Mouse (Mus musculus): ENCODE measurements at regions not wholly inside any gene's neighbourhood (a gene's known extent, or its start where the extent isn't known, plus 50 kb on each side); places are given as distances from the start of the nearest gene placed in this dataset.

GRCm38 (mm10) chr3:18929105-18929492 is 699.4 kb downstream of the 1700064H15Rik start:
- ATAC-seq (ENCODE audit: low FRiP score, low read depth) (no peak), DNase-seq (ENCODE audit: low spot score) (no peak)
- Histone ChIP-seq H3K9ac (ENCODE audit: low read depth, low read length, severe bottlenecking) (no peak overlapping the region), H3K4me1 (ENCODE audit: control insufficient read depth, insufficient read depth, low read length) (no peaks in the 10 kb centered on the region), H3K27ac (replicated peaks; ENCODE audit: low read depth, low read length) (no peak overlapping the region), H3K27me3 (ENCODE audit: control insufficient read depth, insufficient read depth, low read length) (no peaks in the 10 kb centered on the region), H3K4me2 (replicated peaks; ENCODE audit: low read depth, low read length, severe bottlenecking) (no peak overlapping the region), H3K4me3 (replicated peaks; ENCODE audit: low read length) (no peak overlapping the region), H3K36me3 (ENCODE audit: control insufficient read depth, insufficient read depth, low read length) (no peaks in the 10 kb centered on the region), H3K9me3 (ENCODE audit: control insufficient read depth, low read length) (no peaks in the 10 kb centered on the region)
- no peak for TF ChIP-seq POLR2A (IDR thresholded peaks at IDR 0.05; ENCODE audit: borderline replicate concordance, extremely low read depth, insufficient read depth, insufficient read length)
- WGBS = 87% methylated on average over 3 of the region's 3 CpGs

GRCm38 (mm10) chr3:18932983-18933726 is 695.3 kb downstream of the 1700064H15Rik start:
- H3K27me3 ChIP-seq (ENCODE audit: control insufficient read depth, insufficient read depth, low read length) = no peaks in the 10 kb centered on the region
- H3K9ac ChIP-seq (ENCODE audit: low read depth, low read length, severe bottlenecking) = no peak overlapping the region
- TF ChIP-seq POLR2A (IDR thresholded peaks at IDR 0.05; ENCODE audit: borderline replicate concordance, extremely low read depth, insufficient read depth, insufficient read length) = no peak
- H3K4me3 ChIP-seq (replicated peaks; ENCODE audit: low read length) = no peak overlapping the region
- no peaks in the 10 kb centered on the region for H3K36me3 ChIP-seq (ENCODE audit: control insufficient read depth, insufficient read depth, low read length)
- H3K4me1 ChIP-seq (ENCODE audit: control insufficient read depth, insufficient read depth, low read length) = no peaks in the 10 kb centered on the region
- H3K9me3 ChIP-seq (ENCODE audit: control insufficient read depth, low read length) = no peaks in the 10 kb centered on the region
- no peak overlapping the region for H3K4me2 ChIP-seq (replicated peaks; ENCODE audit: low read depth, low read length, severe bottlenecking)
- DNase-seq (ENCODE audit: low spot score) (no peak), ATAC-seq (ENCODE audit: low FRiP score, low read depth) (no peak)
- no peak overlapping the region for H3K27ac ChIP-seq (replicated peaks; ENCODE audit: low read depth, low read length)
- WGBS = 74% methylated on average over 13 of the region's 13 CpGs

- no peak overlapping the region for H3K9ac ChIP-seq (ENCODE audit: low read depth, low read length, severe bottlenecking)
- H3K4me2 ChIP-seq (replicated peaks; ENCODE audit: low read depth, low read length, severe bottlenecking) = no peak overlapping the region
- no peaks in the 10 kb centered on the region for H3K4me1 ChIP-seq (ENCODE audit: control insufficient read depth, insufficient read depth, low read length)
- ATAC-seq (ENCODE audit: low FRiP score, low read depth) (no peak), DNase-seq (ENCODE audit: low spot score) (no peak)
- H3K27me3 ChIP-seq (ENCODE audit: control insufficient read depth, insufficient read depth, low read length) = no peaks in the 10 kb centered on the region
- H3K4me3 ChIP-seq (replicated peaks; ENCODE audit: low read length) = no peak overlapping the region
- no peaks in the 10 kb centered on the region for H3K9me3 ChIP-seq (ENCODE audit: control insufficient read depth, low read length)
- no peaks in the 10 kb centered on the region for H3K36me3 ChIP-seq (ENCODE audit: control insufficient read depth, insufficient read depth, low read length)
- no peak for TF ChIP-seq POLR2A (IDR thresholded peaks at IDR 0.05; ENCODE audit: borderline replicate concordance, extremely low read depth, insufficient read depth, insufficient read length)
- WGBS = 64% methylated on average over 2 of the region's 2 CpGs
- no peak overlapping the region for H3K27ac ChIP-seq (replicated peaks; ENCODE audit: low read depth, low read length)
Measured at GRCm38 (mm10) chr3:18934891-18935290, 693.6 kb downstream of the 1700064H15Rik start.

GRCm38 (mm10) chr3:18937333-18938122 is 690.9 kb downstream of the 1700064H15Rik start:
- no peak for TF ChIP-seq POLR2A (IDR thresholded peaks at IDR 0.05; ENCODE audit: borderline replicate concordance, extremely low read depth, insufficient read depth, insufficient read length)
- no peaks in the 10 kb centered on the region for H3K4me1 ChIP-seq (ENCODE audit: control insufficient read depth, insufficient read depth, low read length)
- ATAC-seq (ENCODE audit: low FRiP score, low read depth) (no peak), DNase-seq (ENCODE audit: low spot score) (no peak)
- H3K4me2 ChIP-seq (replicated peaks; ENCODE audit: low read depth, low read length, severe bottlenecking) = no peak overlapping the region
- no peak overlapping the region for H3K27ac ChIP-seq (replicated peaks; ENCODE audit: low read depth, low read length)
- no peaks in the 10 kb centered on the region for H3K36me3 ChIP-seq (ENCODE audit: control insufficient read depth, insufficient read depth, low read length)
- no peak overlapping the region for H3K4me3 ChIP-seq (replicated peaks; ENCODE audit: low read length)
- H3K9ac ChIP-seq (ENCODE audit: low read depth, low read length, severe bottlenecking) = no peak overlapping the region
- 76% methylated on average over 20 of the region's 20 CpGs for WGBS
- no peaks in the 10 kb centered on the region for H3K9me3 ChIP-seq (ENCODE audit: control insufficient read depth, low read length)
- no peaks in the 10 kb centered on the region for H3K27me3 ChIP-seq (ENCODE audit: control insufficient read depth, insufficient read depth, low read length)

- 78% methylated on average over 11 of the region's 11 CpGs for WGBS
- no peaks in the 10 kb centered on the region for H3K27me3 ChIP-seq (ENCODE audit: control insufficient read depth, insufficient read depth, low read length)
- no peak overlapping the region for H3K4me2 ChIP-seq (replicated peaks; ENCODE audit: low read depth, low read length, severe bottlenecking)
- DNase-seq (ENCODE audit: low spot score) (no peak), ATAC-seq (ENCODE audit: low FRiP score, low read depth) (no peak)
- H3K4me3 ChIP-seq (replicated peaks; ENCODE audit: low read length) = no peak overlapping the region
- no peak for TF ChIP-seq POLR2A (IDR thresholded peaks at IDR 0.05; ENCODE audit: borderline replicate concordance, extremely low read depth, insufficient read depth, insufficient read length)
- no peak overlapping the region for H3K9ac ChIP-seq (ENCODE audit: low read depth, low read length, severe bottlenecking)
- no peak overlapping the region for H3K27ac ChIP-seq (replicated peaks; ENCODE audit: low read depth, low read length)
- H3K36me3 ChIP-seq (ENCODE audit: control insufficient read depth, insufficient read depth, low read length) = no peaks in the 10 kb centered on the region
- H3K4me1 ChIP-seq (ENCODE audit: control insufficient read depth, insufficient read depth, low read length) = no peaks in the 10 kb centered on the region
- H3K9me3 ChIP-seq (ENCODE audit: control insufficient read depth, low read length) = no peaks in the 10 kb centered on the region
Measured at GRCm38 (mm10) chr3:18941301-18942177, 686.9 kb downstream of the 1700064H15Rik start.

Data from limb, embryonic 14.5 days (tissue).